Mouse (Mus musculus): ENCODE data around the gene Gramd4. TPM values are rescaled to one million over a fixed set of nuclear protein-coding genes. Genes with fewer than 3 reads are reported as not detected.
A peak's percentile ranks its signal among the peaks of the same experiment; 100 is the strongest.

Gene Gramd4
- polyA plus RNA-seq, 1 experiment from 2014 or later = 34.3 TPM

DNA sequence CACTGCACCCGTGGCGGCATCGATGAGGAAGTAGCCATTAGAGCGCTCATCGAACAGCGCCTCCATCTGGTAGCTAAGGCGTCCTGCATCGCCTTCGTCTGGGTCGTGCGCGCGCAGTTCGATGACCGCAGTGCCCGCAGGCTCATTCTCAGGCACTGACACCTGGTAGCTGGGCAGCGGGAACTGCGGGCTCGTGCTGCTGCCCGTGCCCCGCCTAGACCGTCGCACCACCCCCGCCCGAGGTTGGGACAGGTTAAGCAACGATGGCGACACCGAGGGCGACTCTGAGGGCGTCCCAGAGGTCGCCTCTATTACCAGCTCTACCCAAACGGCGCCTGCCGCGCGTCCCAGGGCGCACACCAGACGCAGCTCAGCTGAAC, 24.7 kb upstream of the Gramd4 start:
- H3K27ac ChIP-seq = peak overlapping the region; percentile 64; the same call in 1 of the 2 replicates
- peaks cover 38% of the 10 kb centered on the region for H3K27me3 ChIP-seq
- under 1% methylated on average over 38 of the region's 38 CpGs for WGBS

GRCm38 (mm10) chr15:86033191-86033841, 24.2 kb upstream of the Gramd4 start, which contains the start of gene Celsr1:
TSS of gene Celsr1 (minus strand) at chr15:86033777.
- WGBS = under 1% methylated on average over 69 of the region's 80 CpGs
- peak; percentile 53 for ATAC-seq

More for the DNA sequence above, 24.7 kb upstream of the Gramd4 start:
- Histone ChIP-seq H3K4me2 (replicated peaks) (peak overlapping the region; percentile 71), H3K36me3 (peaks cover 22% of the 10 kb centered on the region), H3K4me1 (replicated peaks) (peaks cover 36% of the 10 kb centered on the region), H3K9ac (replicated peaks) (peak overlapping the region; percentile 60), H3K4me3 (replicated peaks) (peak overlapping the region; percentile 55), H3K9me3 (no peaks in the 10 kb centered on the region)
- peak; percentile 5; the same call in 1 of the 2 replicates for ATAC-seq

DNA sequence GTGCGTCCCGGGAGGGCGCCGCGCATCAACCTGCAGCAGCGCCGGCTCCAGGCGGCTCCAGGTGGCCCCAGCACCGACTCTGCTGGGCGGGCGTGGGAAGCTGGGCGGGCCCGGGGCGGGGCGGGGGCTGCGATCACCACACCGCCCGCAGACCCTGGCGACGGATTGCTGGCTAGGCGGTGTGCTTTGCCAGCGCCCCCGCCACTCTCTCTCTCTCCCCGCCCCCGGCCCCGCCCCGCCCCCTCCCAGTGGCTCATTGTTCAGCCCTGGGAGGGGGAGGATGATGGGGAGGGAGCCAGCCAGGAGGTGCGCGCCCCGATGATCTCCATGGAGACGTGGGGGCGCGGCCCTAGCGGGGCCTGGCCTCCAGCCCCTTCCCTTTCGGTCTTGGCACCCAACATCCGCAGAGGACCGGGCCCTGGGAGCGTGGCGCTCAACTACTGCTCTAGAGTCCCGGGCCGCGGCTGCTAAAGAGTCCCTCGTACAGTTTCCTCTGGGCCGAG, 23.4 kb upstream of the Gramd4 start:
- Histone ChIP-seq H3K9ac (replicated peaks) (peak overlapping the region; percentile 60; the same call in 1 of the 2 replicates), H3K27me3 (peaks cover 38% of the 10 kb centered on the region), H3K4me1 (replicated peaks) (peaks cover 31% of the 10 kb centered on the region), H3K4me2 (replicated peaks) (peak overlapping the region; percentile 71), H3K9me3 (no peaks in the 10 kb centered on the region), H3K36me3 (peaks cover 22% of the 10 kb centered on the region), H3K27ac (peak overlapping the region; percentile 64; the same call in 1 of the 2 replicates), H3K4me3 (replicated peaks) (peak overlapping the region; percentile 55)
- peak; percentile 77 for ATAC-seq
- WGBS = under 1% methylated on average over 35 of the region's 44 CpGs

More at GRCm38 (mm10) chr15:86033191-86033841, 24.2 kb upstream of the Gramd4 start, which contains the start of gene Celsr1:
- peak within 1 kb of the TSS; percentile 71 for H3K4me2 ChIP-seq (replicated peaks)
- peaks cover 33% of the 10 kb centered on the region for H3K4me1 ChIP-seq (replicated peaks)
- H3K9ac ChIP-seq (replicated peaks) = peak within 1 kb of the TSS; percentile 60
- peaks cover 38% of the 10 kb centered on the region for H3K27me3 ChIP-seq
- no peaks in the 10 kb centered on the region for H3K9me3 ChIP-seq
- H3K36me3 ChIP-seq = peaks cover 22% of the 10 kb centered on the region
- H3K4me3 ChIP-seq (replicated peaks) = peak within 1 kb of the TSS; percentile 55
- peak within 1 kb of the TSS; percentile 64 for H3K27ac ChIP-seq

DNA sequence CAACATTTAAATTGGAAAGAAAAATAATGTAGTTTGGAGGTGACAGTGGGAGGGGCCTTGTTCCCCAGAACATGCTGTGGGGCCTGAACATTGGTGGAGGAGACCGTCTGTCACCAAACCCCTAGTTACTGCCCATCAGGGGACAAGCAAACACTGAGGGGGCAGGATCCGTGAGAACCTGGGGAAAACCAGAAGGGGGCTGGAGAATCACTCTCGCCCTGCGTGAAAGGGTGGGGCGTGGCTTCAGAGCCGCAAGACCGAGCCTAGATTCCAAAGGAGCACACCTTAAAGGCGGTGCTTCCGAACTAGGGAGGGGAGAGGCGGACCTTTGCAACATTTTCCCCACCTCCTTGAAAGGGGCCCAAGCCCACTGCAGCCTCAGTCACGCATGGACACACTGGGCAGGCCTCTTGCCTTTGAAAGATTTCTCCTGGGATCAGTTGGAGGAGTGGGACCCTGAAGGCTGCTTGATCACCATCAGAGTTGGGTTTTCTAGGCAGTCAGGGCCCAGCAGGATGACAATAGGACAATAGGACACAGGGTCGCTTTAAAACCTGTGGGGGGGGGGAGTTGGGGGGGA, 22.6 kb upstream of the Gramd4 start:
- Histone ChIP-seq H3K4me1 (replicated peaks) (peaks cover 28% of the 10 kb centered on the region), H3K9ac (replicated peaks) (no peak overlapping the region), H3K4me3 (replicated peaks) (no peak overlapping the region), H3K36me3 (peaks cover 19% of the 10 kb centered on the region), H3K27ac (no peak overlapping the region), H3K9me3 (no peaks in the 10 kb centered on the region), H3K27me3 (peaks cover 42% of the 10 kb centered on the region), H3K4me2 (replicated peaks) (peak overlapping the region; percentile 71)
- no peak for ATAC-seq
- 3% methylated on average over 12 of the region's 12 CpGs for WGBS

- H3K36me3 ChIP-seq = peaks cover 9% of the 10 kb centered on the region
- H3K9me3 ChIP-seq = no peaks in the 10 kb centered on the region
- H3K27ac ChIP-seq = no peak overlapping the region
- peaks cover 45% of the 10 kb centered on the region for H3K27me3 ChIP-seq
- peaks cover 28% of the 10 kb centered on the region for H3K4me1 ChIP-seq (replicated peaks)
- no peak overlapping the region for H3K9ac ChIP-seq (replicated peaks)
- no peak overlapping the region for H3K4me3 ChIP-seq (replicated peaks)
- 60% methylated on average over 3 of the region's 3 CpGs for WGBS
- H3K4me2 ChIP-seq (replicated peaks) = no peak overlapping the region
- no peak for ATAC-seq
These were observed 21.6 kb upstream of the Gramd4 start for GRCm38 (mm10) chr15:86035913-86036312.

GRCm38 (mm10) chr15:86038802-86039201, 18.7 kb upstream of the Gramd4 start:
- no peak overlapping the region for H3K27ac ChIP-seq
- no peak overlapping the region for H3K9ac ChIP-seq (replicated peaks)
- H3K9me3 ChIP-seq = no peaks in the 10 kb centered on the region
- H3K27me3 ChIP-seq = peaks cover 29% of the 10 kb centered on the region
- H3K4me3 ChIP-seq (replicated peaks) = no peak overlapping the region
- H3K4me1 ChIP-seq (replicated peaks) = peaks cover 13% of the 10 kb centered on the region
- 2% methylated on average over 2 of the region's 2 CpGs for WGBS
- H3K4me2 ChIP-seq (replicated peaks) = no peak overlapping the region
- peak; percentile 84 for ATAC-seq
- H3K36me3 ChIP-seq = no peaks in the 10 kb centered on the region

DNA sequence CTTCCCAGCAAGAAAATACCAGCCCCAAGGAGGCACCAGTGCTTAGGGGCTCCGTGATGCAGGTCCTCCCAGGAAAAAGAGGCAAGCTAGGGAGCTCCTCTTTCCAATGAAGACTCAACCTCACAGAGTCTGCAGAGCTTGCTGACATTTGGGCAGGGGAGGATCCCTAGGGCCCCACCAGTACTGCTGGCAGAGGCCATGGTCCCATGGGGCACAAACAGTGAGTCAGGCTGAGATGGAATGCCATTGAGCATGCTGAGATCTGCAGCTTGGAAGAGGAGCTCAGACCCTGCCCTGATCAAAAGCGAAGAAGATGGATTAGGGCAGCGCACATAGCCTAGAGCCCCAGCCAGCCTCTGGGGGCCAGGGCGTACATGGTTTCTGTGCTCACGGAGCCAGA, 16.1 kb upstream of the Gramd4 start:
- ATAC-seq = no peak
- WGBS = 85% methylated on average over 5 of the region's 5 CpGs

DNA sequence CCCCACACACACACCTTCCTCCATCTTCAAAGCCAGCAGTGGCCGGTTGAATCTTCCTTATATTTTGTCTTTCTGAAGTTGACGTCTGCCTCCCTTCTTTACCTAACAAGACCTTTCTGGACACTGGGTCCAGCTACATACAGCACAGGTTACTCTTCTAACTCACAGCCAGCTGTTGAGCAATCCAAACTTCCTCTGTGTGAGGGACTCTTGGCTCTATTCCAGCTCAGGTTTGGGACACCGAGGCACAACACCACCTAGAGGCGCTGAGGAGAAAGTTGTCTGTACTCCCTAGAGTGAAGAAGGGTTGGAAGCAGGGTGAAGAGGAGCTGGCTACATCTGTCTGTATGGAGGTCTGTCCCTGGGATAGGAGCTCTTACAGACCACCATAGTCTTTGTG, 15.1 kb upstream of the Gramd4 start:
- no peaks in the 10 kb centered on the region for H3K4me1 ChIP-seq (replicated peaks)
- WGBS = 50% methylated on average over 4 of the region's 4 CpGs
- no peak overlapping the region for H3K9ac ChIP-seq (replicated peaks)
- peaks cover 13% of the 10 kb centered on the region; the same call in 1 of the 2 replicates for H3K27me3 ChIP-seq
- no peak overlapping the region for H3K4me3 ChIP-seq (replicated peaks)
- no peak overlapping the region for H3K4me2 ChIP-seq (replicated peaks)
- H3K9me3 ChIP-seq = no peaks in the 10 kb centered on the region
- H3K27ac ChIP-seq = no peak overlapping the region
- H3K36me3 ChIP-seq = no peaks in the 10 kb centered on the region
- no peak for ATAC-seq

More for the DNA sequence above, 16.1 kb upstream of the Gramd4 start:
- H3K36me3 ChIP-seq = no peaks in the 10 kb centered on the region
- H3K4me1 ChIP-seq (replicated peaks) = no peaks in the 10 kb centered on the region
- no peaks in the 10 kb centered on the region for H3K9me3 ChIP-seq
- H3K27me3 ChIP-seq = peaks cover 13% of the 10 kb centered on the region; the same call in 1 of the 2 replicates
- no peak overlapping the region for H3K4me2 ChIP-seq (replicated peaks)
- H3K27ac ChIP-seq = no peak overlapping the region
- H3K9ac ChIP-seq (replicated peaks) = no peak overlapping the region
- H3K4me3 ChIP-seq (replicated peaks) = no peak overlapping the region

DNA sequence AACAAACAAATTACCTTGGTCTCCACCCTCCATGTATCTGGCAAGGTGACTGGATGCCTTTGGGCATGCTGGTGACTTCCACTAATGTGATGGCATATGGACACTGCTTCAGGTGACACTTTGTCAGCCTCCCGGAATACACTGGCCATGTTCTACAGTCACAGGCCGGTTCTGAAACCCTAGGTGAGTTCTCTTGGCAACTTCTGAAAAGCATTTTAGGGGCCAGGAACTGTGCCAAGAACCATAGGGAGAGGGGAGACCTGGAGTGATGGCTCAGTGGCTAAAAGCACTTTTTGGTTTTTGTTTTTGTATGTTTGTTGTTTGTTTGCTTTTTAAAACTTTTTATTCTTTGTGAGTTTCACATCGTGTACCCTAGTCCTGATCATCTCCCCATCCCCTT, 8.0 kb upstream of the Gramd4 start:
- 90% methylated on average over 3 of the region's 3 CpGs for WGBS
- Histone ChIP-seq H3K9ac (replicated peaks) (no peak overlapping the region), H3K36me3 (no peaks in the 10 kb centered on the region), H3K4me3 (replicated peaks) (no peak overlapping the region), H3K4me1 (replicated peaks) (no peaks in the 10 kb centered on the region), H3K27me3 (no peaks in the 10 kb centered on the region), H3K9me3 (no peaks in the 10 kb centered on the region), H3K4me2 (replicated peaks) (no peak overlapping the region), H3K27ac (no peak overlapping the region)
- no peak for ATAC-seq

GRCm38 (mm10) chr15:86050170-86050743, 7.2 kb upstream of the Gramd4 start:
- Histone ChIP-seq H3K9ac (replicated peaks) (no peak overlapping the region), H3K4me2 (replicated peaks) (no peak overlapping the region), H3K36me3 (no peaks in the 10 kb centered on the region), H3K27me3 (no peaks in the 10 kb centered on the region), H3K4me1 (replicated peaks) (no peaks in the 10 kb centered on the region), H3K9me3 (no peaks in the 10 kb centered on the region), H3K4me3 (replicated peaks) (no peak overlapping the region), H3K27ac (no peak overlapping the region)
- 84% methylated on average over 4 of the region's 4 CpGs for WGBS
- ATAC-seq = no peak

DNA sequence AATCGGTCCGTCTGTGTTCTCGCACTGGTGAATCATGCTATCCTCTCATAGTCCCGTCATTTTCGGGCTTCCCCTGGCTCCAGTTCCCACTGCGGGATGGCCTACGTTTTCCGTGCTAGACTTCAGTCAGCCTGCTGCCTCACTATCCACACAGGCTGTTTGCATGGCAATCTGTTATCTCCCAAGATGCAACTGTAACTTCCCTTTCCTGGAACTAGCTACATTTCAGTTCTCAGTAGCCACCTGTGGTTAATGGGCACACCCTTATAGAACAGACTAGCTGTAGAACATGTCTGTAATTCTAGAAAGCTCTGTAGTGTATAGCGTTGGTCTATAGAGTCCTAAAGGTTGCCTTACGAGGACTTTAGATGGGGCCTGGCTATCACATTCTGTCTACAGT, 6.3 kb upstream of the Gramd4 start:
- WGBS = 89% methylated on average over 10 of the region's 10 CpGs
- H3K9ac ChIP-seq (replicated peaks) = no peak overlapping the region
- no peak for ATAC-seq
- H3K9me3 ChIP-seq = no peaks in the 10 kb centered on the region
- no peak overlapping the region for H3K27ac ChIP-seq
- no peaks in the 10 kb centered on the region for H3K27me3 ChIP-seq
- H3K4me1 ChIP-seq (replicated peaks) = no peaks in the 10 kb centered on the region
- no peak overlapping the region for H3K4me3 ChIP-seq (replicated peaks)
- no peak overlapping the region for H3K4me2 ChIP-seq (replicated peaks)
- H3K36me3 ChIP-seq = no peaks in the 10 kb centered on the region

- no peak for ATAC-seq
- no peaks in the 10 kb centered on the region for H3K4me1 ChIP-seq (replicated peaks)
- 63% methylated on average over 6 of the region's 6 CpGs for WGBS
- H3K9me3 ChIP-seq = no peaks in the 10 kb centered on the region
- no peak overlapping the region for H3K9ac ChIP-seq (replicated peaks)
- no peak overlapping the region for H3K27ac ChIP-seq
- H3K27me3 ChIP-seq = no peaks in the 10 kb centered on the region
- H3K4me2 ChIP-seq (replicated peaks) = no peak overlapping the region
- H3K36me3 ChIP-seq = no peaks in the 10 kb centered on the region
- no peak overlapping the region for H3K4me3 ChIP-seq (replicated peaks)
These were observed 5.5 kb upstream of the Gramd4 start for GRCm38 (mm10) chr15:86051878-86052478.
